Mouse (Mus musculus) embryonic facial prominence, embryonic 15.5 days (tissue): ENCODE measurements around the gene Snhg11. TPM values are rescaled to one million over a fixed set of nuclear protein-coding genes. Genes with fewer than 3 reads are reported as not detected.

ENCODE experiments used
- ATAC-seq: fragments of 200-750 bp; cut with Nextera tagmentation; 2 replicates; pipeline ENCODE4 v1.8.0; 2017; ENCODE audit warnings: low read depth, moderate TSS enrichment; ENCODE audit not compliant: insufficient number of reproducible peaks, low FRiP score, low TSS enrichment
- H3K27ac ChIP-seq: fragments of 300-500 bp; sonication (generic); replicated peaks from 2 replicates; pipeline ENCODE4 v1.5.1; 2015; ENCODE audit warnings: mild to moderate bottlenecking, inconsistent platforms
- H3K27me3 ChIP-seq: fragments of 300-500 bp; sonication (generic); 2 replicates; pipeline ENCODE4 v1.6.1; 2015; ENCODE audit warnings: inconsistent platforms
- H3K36me3 ChIP-seq: fragments of 300-500 bp; sonication (generic); 2 replicates; pipeline ENCODE4 v1.6.1; 2015; ENCODE audit warnings: mild to moderate bottlenecking, inconsistent platforms
- H3K4me1 ChIP-seq: fragments of 300-500 bp; sonication (generic); 2 replicates; pipeline ENCODE4 v1.6.1; 2015; ENCODE audit warnings: inconsistent platforms
- H3K4me2 ChIP-seq: fragments of 300-500 bp; sonication (generic); replicated peaks from 2 replicates; pipeline ENCODE4 v1.6.1; 2015; ENCODE audit warnings: mild to moderate bottlenecking, inconsistent platforms
- H3K4me3 ChIP-seq: fragments of 300-500 bp; sonication (generic); replicated peaks from 2 replicates; pipeline ENCODE4 v1.5.1; 2015; ENCODE audit warnings: mild to moderate bottlenecking, inconsistent platforms
- H3K9ac ChIP-seq: fragments of 300-500 bp; sonication (generic); 2 replicates; pipeline ENCODE4 v1.6.1; 2015; ENCODE audit warnings: inconsistent platforms
- H3K9me3 ChIP-seq: fragments of 300-500 bp; sonication (generic); replicated peaks from 2 replicates; pipeline ENCODE4 v1.6.1; 2016; ENCODE audit warnings: inconsistent platforms
- WGBS: fragments of 180-500 bp; shearing (Covaris S2); methylation state at CpG from one replicate; pipeline ENCODE4 v1.1.7; 2015; 5-methylcytosine and 5-hydroxymethylcytosine counted together
- polyA plus RNA-seq: library from polyadenylated mRNA; unstranded; fragments of >200 nt; fragmentation: Nextera tagmentation; extraction: Ambion mirVana; gene quantifications from 2 replicates; pipeline ENCODE4 v1.2.1, GENCODE M21; 2015

The Snhg11 gene
- 3.9 and 9.2 TPM in 2 replicates for polyA plus RNA-seq

- no peaks in the 10 kb centered on the region for H3K36me3 ChIP-seq
- H3K4me2 ChIP-seq, result peak within 1 kb of the TSS; percentile 58
- peaks cover 29% of the 10 kb centered on the region for H3K27me3 ChIP-seq
- 0 out of 2 replicates have a peak within 1 kb of the TSS, but pooled peaks have one; percentile 1 for H3K9ac ChIP-seq
- no peak within 1 kb of the TSS for H3K27ac ChIP-seq
- no peaks in the 10 kb centered on the region for H3K9me3 ChIP-seq
- no peak for ATAC-seq
- 2% methylated on average over 36 of the region's 36 CpGs for WGBS
- H3K4me1 ChIP-seq, result peaks cover 6% of the 10 kb centered on the region
- H3K4me3 ChIP-seq, result peak within 1 kb of the TSS; percentile 36
These were observed at the start of gene Snhg11 for GRCm38 (mm10) chr2:158375443-158376122. Gene Snhg11 (plus strand): TSS chr2:158375638.

GRCm38 (mm10) chr2:158334356-158334755, 41.1 kb upstream of the Snhg11 start:
- Histone ChIP-seq H3K4me2 (no peak overlapping the region), H3K4me1 (no peaks in the 10 kb centered on the region), H3K27ac (no peak overlapping the region), H3K36me3 (no peaks in the 10 kb centered on the region), H3K9ac (no peak overlapping the region), H3K4me3 (no peak overlapping the region), H3K9me3 (no peaks in the 10 kb centered on the region), H3K27me3 (no peaks in the 10 kb centered on the region)
- no peak for ATAC-seq
- WGBS, result 83% methylated on average over 13 of the region's 13 CpGs

GRCm38 (mm10) chr2:158337698-158338097, 37.7 kb upstream of the Snhg11 start:
- no peak overlapping the region for H3K4me3 ChIP-seq
- no peaks in the 10 kb centered on the region for H3K27me3 ChIP-seq
- no peak overlapping the region for H3K27ac ChIP-seq
- H3K9me3 ChIP-seq, result no peaks in the 10 kb centered on the region
- ATAC-seq, result no peak
- H3K4me1 ChIP-seq, result no peaks in the 10 kb centered on the region
- no peaks in the 10 kb centered on the region for H3K36me3 ChIP-seq
- H3K4me2 ChIP-seq, result no peak overlapping the region
- no peak overlapping the region for H3K9ac ChIP-seq
- WGBS, result 47% methylated on average over 10 of the region's 10 CpGs

- no peaks in the 10 kb centered on the region for H3K9me3 ChIP-seq
- H3K36me3 ChIP-seq, result no peaks in the 10 kb centered on the region
- no peak overlapping the region for H3K4me2 ChIP-seq
- H3K27me3 ChIP-seq, result no peaks in the 10 kb centered on the region
- no peak for ATAC-seq
- no peak overlapping the region for H3K27ac ChIP-seq
- no peaks in the 10 kb centered on the region for H3K4me1 ChIP-seq
- H3K4me3 ChIP-seq, result no peak overlapping the region
- WGBS, result 39% methylated on average over 11 of the region's 11 CpGs
- no peak overlapping the region for H3K9ac ChIP-seq
These were observed 35.4 kb upstream of the Snhg11 start for GRCm38 (mm10) chr2:158339948-158340564.

- Histone ChIP-seq H3K4me2 (no peak overlapping the region), H3K9me3 (no peaks in the 10 kb centered on the region), H3K9ac (no peak overlapping the region), H3K27me3 (no peaks in the 10 kb centered on the region), H3K4me3 (no peak overlapping the region), H3K27ac (no peak overlapping the region), H3K36me3 (no peaks in the 10 kb centered on the region), H3K4me1 (no peaks in the 10 kb centered on the region)
- 76% methylated on average over 2 of the region's 2 CpGs for WGBS
- no peak for ATAC-seq
These were observed 34.1 kb upstream of the Snhg11 start for GRCm38 (mm10) chr2:158341324-158341723.

GRCm38 (mm10) chr2:158343495-158343894, 31.9 kb upstream of the Snhg11 start:
- no peaks in the 10 kb centered on the region for H3K4me1 ChIP-seq
- no peak overlapping the region for H3K4me2 ChIP-seq
- H3K36me3 ChIP-seq, result no peaks in the 10 kb centered on the region
- no peak overlapping the region for H3K9ac ChIP-seq
- ATAC-seq, result no peak
- H3K27me3 ChIP-seq, result no peaks in the 10 kb centered on the region
- H3K4me3 ChIP-seq, result no peak overlapping the region
- no peak overlapping the region for H3K27ac ChIP-seq
- no peaks in the 10 kb centered on the region for H3K9me3 ChIP-seq
- 76% methylated on average over 5 of the region's 5 CpGs for WGBS

- no peaks in the 10 kb centered on the region for H3K4me1 ChIP-seq
- WGBS, result 69% methylated on average over 6 of the region's 6 CpGs
- no peak for ATAC-seq
- H3K4me3 ChIP-seq, result no peak overlapping the region
- no peak overlapping the region for H3K9ac ChIP-seq
- no peaks in the 10 kb centered on the region for H3K36me3 ChIP-seq
- H3K9me3 ChIP-seq, result no peaks in the 10 kb centered on the region
- H3K4me2 ChIP-seq, result no peak overlapping the region
- H3K27ac ChIP-seq, result no peak overlapping the region
- no peaks in the 10 kb centered on the region for H3K27me3 ChIP-seq
These were observed 29.0 kb upstream of the Snhg11 start for GRCm38 (mm10) chr2:158346467-158346866.

GRCm38 (mm10) chr2:158347868-158348267, 27.6 kb upstream of the Snhg11 start:
- ATAC-seq, result no peak
- Histone ChIP-seq H3K4me2 (no peak overlapping the region), H3K4me3 (no peak overlapping the region), H3K4me1 (no peaks in the 10 kb centered on the region), H3K36me3 (0 out of 2 replicates have a peak, but pooled peaks cover 5% of the 10 kb centered on the region), H3K27ac (no peak overlapping the region), H3K27me3 (no peaks in the 10 kb centered on the region), H3K9me3 (no peaks in the 10 kb centered on the region), H3K9ac (no peak overlapping the region)
- WGBS, result 4% methylated on average over 6 of the region's 6 CpGs

GRCm38 (mm10) chr2:158352801-158353520, 22.5 kb upstream of the Snhg11 start:
- Histone ChIP-seq H3K4me1 (no peaks in the 10 kb centered on the region), H3K9me3 (no peaks in the 10 kb centered on the region), H3K4me3 (no peak overlapping the region), H3K27ac (no peak overlapping the region), H3K36me3 (peaks cover 50% of the 10 kb centered on the region), H3K4me2 (no peak overlapping the region), H3K9ac (no peak overlapping the region), H3K27me3 (no peaks in the 10 kb centered on the region)
- ATAC-seq, result no peak
- WGBS, result 82% methylated on average over 3 of the region's 3 CpGs

GRCm38 (mm10) chr2:158354348-158355114, 20.9 kb upstream of the Snhg11 start:
- H3K9me3 ChIP-seq, result no peaks in the 10 kb centered on the region
- 86% methylated on average over 7 of the region's 7 CpGs for WGBS
- H3K4me2 ChIP-seq, result no peak overlapping the region
- peaks cover 66% of the 10 kb centered on the region for H3K36me3 ChIP-seq
- no peak for ATAC-seq
- no peak overlapping the region for H3K4me3 ChIP-seq
- no peak overlapping the region for H3K27ac ChIP-seq
- no peaks in the 10 kb centered on the region for H3K27me3 ChIP-seq
- peaks cover 14% of the 10 kb centered on the region for H3K4me1 ChIP-seq
- no peak overlapping the region for H3K9ac ChIP-seq

GRCm38 (mm10) chr2:158355238-158355637, 20.2 kb upstream of the Snhg11 start:
- Histone ChIP-seq H3K27ac (no peak overlapping the region), H3K27me3 (no peaks in the 10 kb centered on the region), H3K36me3 (peaks cover 73% of the 10 kb centered on the region), H3K9me3 (no peaks in the 10 kb centered on the region), H3K4me1 (peaks cover 22% of the 10 kb centered on the region), H3K9ac (no peak overlapping the region), H3K4me3 (no peak overlapping the region), H3K4me2 (no peak overlapping the region)
- no peak for ATAC-seq
- 86% methylated on average over 2 of the region's 2 CpGs for WGBS
